In genomic region chr9:30040396-30040795, GRCm38 (mm10) we compare ENCODE assay signal across 12 mouse cellular contexts.
DNase-seq lines count a peak whose midpoint lies in the region; ATAC-seq lines count a peak whose summit lies in the region.
"Had no signal": no experiment of that assay in that cellular context is flagged by ENCODE, and none has a peak within 500 bp of the region (broad histone marks: within the 10 kb centered on the region; RNA-seq: fewer than 3 reads in every experiment).

No protein-coding gene starts in this region.

- H3K4me1 ChIP-seq in forebrain, embryonic 10.5 days, result peaks cover 15% of the 10 kb centered on the region
- peaks cover 9% of the 10 kb centered on the region; the same call in 1 of the 2 replicates for H3K4me1 ChIP-seq in forebrain, embryonic 15.5 days
- H3K4me1 ChIP-seq in hindbrain, embryonic 14.5 days (replicated peaks; ENCODE audit: control insufficient read depth, insufficient read depth, low read length), result peaks cover 4% of the 10 kb centered on the region; the same call in 1 of the 2 replicates

- H3K4me2 ChIP-seq in forebrain, embryonic 15.5 days (replicated peaks), result no peak overlapping the region
- H3K4me2 ChIP-seq in hindbrain, embryonic 14.5 days (replicated peaks), result no peak overlapping the region
- H3K4me2 ChIP-seq: heart, embryonic 13.5 days had no signal

- H3K27ac ChIP-seq in forebrain, embryonic 10.5 days, result no peak overlapping the region
- no peak overlapping the region for H3K27ac ChIP-seq in forebrain, embryonic 15.5 days (replicated peaks)
- no peak overlapping the region for H3K27ac ChIP-seq in hindbrain, embryonic 14.5 days
- H3K27ac ChIP-seq: heart, embryonic 13.5 days had no signal

- no peaks in the 10 kb centered on the region for H3K27me3 ChIP-seq in forebrain, embryonic 10.5 days (ENCODE audit: poor library complexity, severe bottlenecking)
- H3K27me3 ChIP-seq in forebrain, embryonic 15.5 days, result no peaks in the 10 kb centered on the region
- H3K27me3 ChIP-seq in hindbrain, embryonic 14.5 days (ENCODE audit: control insufficient read depth, insufficient read depth, low read length), result no peaks in the 10 kb centered on the region
- H3K27me3 ChIP-seq: heart, embryonic 13.5 days had no signal

- H3K9me3 ChIP-seq in forebrain, embryonic 10.5 days, result no peaks in the 10 kb centered on the region
- H3K9me3 ChIP-seq in forebrain, embryonic 15.5 days, result no peaks in the 10 kb centered on the region
- H3K9me3 ChIP-seq in hindbrain, embryonic 14.5 days (ENCODE audit: control insufficient read depth, low read length), result no peaks in the 10 kb centered on the region
- H3K9me3 ChIP-seq: heart, embryonic 13.5 days had no signal

- no peak overlapping the region for H3K9ac ChIP-seq in forebrain, embryonic 15.5 days (replicated peaks)
- H3K9ac ChIP-seq in hindbrain, embryonic 14.5 days, result no peak overlapping the region; the same call in 1 of the 2 replicates
- H3K9ac ChIP-seq: heart, embryonic 13.5 days had no signal

- no peak overlapping the region for H3K4me3 ChIP-seq in forebrain, embryonic 10.5 days
- H3K4me3 ChIP-seq in forebrain, embryonic 15.5 days, result no peak overlapping the region
- no peak overlapping the region for H3K4me3 ChIP-seq in hindbrain, embryonic 14.5 days (replicated peaks; ENCODE audit: low read length)
- H3K4me3 ChIP-seq: heart, embryonic 13.5 days had no signal

- DNase-seq in forebrain, embryonic 10.5 days (ENCODE audit: extremely low spot score, low spot score), result peak; percentile 17
- DNase-seq in right cerebral cortex, postnatal 10 days (ENCODE audit: low spot score in 2 of 2), result peak; percentile 53 to 55
- no peak for DNase-seq in right cerebral cortex, postnatal 14 days
- DNase-seq in hindbrain, embryonic 14.5 days (ENCODE audit: low spot score), result peak; percentile 66
- no peak for DNase-seq in kidney, adult 11 months
- no peak for DNase-seq in MN1 (ENCODE audit: low spot score)
- DNase-seq: B cell, adult 2 months; thymus, postnatal 36 days had no signal

- no peak for ATAC-seq in forebrain, embryonic 15.5 days (replicated peaks)
- ATAC-seq in hindbrain, embryonic 14.5 days (ENCODE audit: low FRiP score), result peak; percentile 53; the same call in 1 of the 2 replicates
- no peak for ATAC-seq in frontal cortex, adult (ENCODE audit: low TSS enrichment)
- ATAC-seq: intestine, embryonic 16.5 days had no signal

- H3K36me3 ChIP-seq in forebrain, embryonic 10.5 days (replicated peaks), result no peaks in the 10 kb centered on the region
- no peaks in the 10 kb centered on the region for H3K36me3 ChIP-seq in forebrain, embryonic 15.5 days
- H3K36me3 ChIP-seq in hindbrain, embryonic 14.5 days (replicated peaks; ENCODE audit: control insufficient read depth, insufficient read depth), result no peaks in the 10 kb centered on the region
- H3K36me3 ChIP-seq: heart, embryonic 13.5 days had no signal

- WGBS in forebrain, embryonic 10.5 days, result 22% methylated on average over 4 of the region's 4 CpGs
- 4% methylated on average over 4 of the region's 4 CpGs for WGBS in forebrain, embryonic 15.5 days
- WGBS in hindbrain, embryonic 14.5 days, result 9% methylated on average over 4 of the region's 4 CpGs

Comparison
In these comparisons a context has a peak if more than half of its experiments do, and no peak if none do; other contexts are left out.
1. DNase-seq: peak in forebrain, embryonic 10.5 days (single experiment), right cerebral cortex, postnatal 10 days (2 of 2) and hindbrain, embryonic 14.5 days (single experiment); none in right cerebral cortex, postnatal 14 days (single experiment), kidney, adult 11 months (single experiment) and MN1 (single experiment).